Mouse (Mus musculus): ENCODE measurements around the gene Wnt5b.

- TF ChIP-seq CTCF (IDR thresholded peaks at IDR 0.05; ENCODE audit: low read depth) (no peak), EP300 (IDR thresholded peaks at IDR 0.05; ENCODE audit: low read depth) (no peak)
Observed at GRCm38 (mm10) chr6:119543803-119544517, at the start of gene Wnt5b.

Data from liver, embryonic 14.5 days (tissue).